Mouse (Mus musculus) kidney, embryonic 16.5 days (tissue): ENCODE data around the gene Nmrk1. TPM values are rescaled to one million over a fixed set of nuclear protein-coding genes. Genes with fewer than 3 reads are reported as not detected.

Experiments
- ATAC-seq: fragments of 200-750 bp; cut with Nextera tagmentation; 2 replicates; pipeline ENCODE4 v1.8.0; 2017; ENCODE audit warnings: moderate TSS enrichment; ENCODE audit not compliant: low FRiP score, low TSS enrichment
- H3K27ac ChIP-seq: fragments of 300-500 bp; sonication (generic); 2 replicates; pipeline ENCODE4 v1.5.1; 2014; ENCODE audit warnings: low read length
- H3K27me3 ChIP-seq: fragments of 300-500 bp; sonication (generic); 2 replicates; pipeline ENCODE4 v1.6.1; 2014; ENCODE audit warnings: low read length, control low read depth, mixed read lengths; ENCODE audit not compliant: insufficient read depth
- H3K36me3 ChIP-seq: fragments of 300-500 bp; sonication (generic); 2 replicates; pipeline ENCODE4 v1.6.1; 2014; ENCODE audit warnings: low read length, control low read depth, mixed read lengths; ENCODE audit not compliant: insufficient read depth
- H3K4me1 ChIP-seq: fragments of 300-500 bp; sonication (generic); 2 replicates; pipeline ENCODE4 v1.6.1; 2014; ENCODE audit warnings: low read length, control low read depth, mixed read lengths; ENCODE audit not compliant: insufficient read depth
- H3K4me2 ChIP-seq: fragments of 300-500 bp; sonication (generic); replicated peaks from 2 replicates; pipeline ENCODE4 v1.6.1; 2014; ENCODE audit warnings: low read depth, low read length
- H3K4me3 ChIP-seq: fragments of 300-500 bp; sonication (generic); 2 replicates; pipeline ENCODE4 v1.5.1; 2014; ENCODE audit warnings: mild to moderate bottlenecking, low read length
- H3K9ac ChIP-seq: fragments of 300-500 bp; sonication (generic); replicated peaks from 2 replicates; pipeline ENCODE4 v1.6.1; 2014; ENCODE audit warnings: low read length
- H3K9me3 ChIP-seq: fragments of 300-500 bp; sonication (generic); 2 replicates; pipeline ENCODE4 v1.6.1; 2016; ENCODE audit warnings: low read length, control low read depth
- WGBS: fragments of 180-500 bp; shearing (Covaris S2); extraction: QIAGEN DNeasy Blood & Tissue Kit; methylation state at CpG from one replicate; pipeline ENCODE4 v1.1.7; 2014; 5-methylcytosine and 5-hydroxymethylcytosine counted together
- polyA plus RNA-seq: library from polyadenylated mRNA; unstranded; fragments of >200 nt; fragmentation: Nextera tagmentation; extraction: Ambion mirVana; gene quantifications from 2 replicates; pipeline ENCODE4 v1.2.1, GENCODE M21; 2015

Nmrk1 gene
- polyA plus RNA-seq, 1 experiment from 2014 or later: 29.2 TPM

DNA sequence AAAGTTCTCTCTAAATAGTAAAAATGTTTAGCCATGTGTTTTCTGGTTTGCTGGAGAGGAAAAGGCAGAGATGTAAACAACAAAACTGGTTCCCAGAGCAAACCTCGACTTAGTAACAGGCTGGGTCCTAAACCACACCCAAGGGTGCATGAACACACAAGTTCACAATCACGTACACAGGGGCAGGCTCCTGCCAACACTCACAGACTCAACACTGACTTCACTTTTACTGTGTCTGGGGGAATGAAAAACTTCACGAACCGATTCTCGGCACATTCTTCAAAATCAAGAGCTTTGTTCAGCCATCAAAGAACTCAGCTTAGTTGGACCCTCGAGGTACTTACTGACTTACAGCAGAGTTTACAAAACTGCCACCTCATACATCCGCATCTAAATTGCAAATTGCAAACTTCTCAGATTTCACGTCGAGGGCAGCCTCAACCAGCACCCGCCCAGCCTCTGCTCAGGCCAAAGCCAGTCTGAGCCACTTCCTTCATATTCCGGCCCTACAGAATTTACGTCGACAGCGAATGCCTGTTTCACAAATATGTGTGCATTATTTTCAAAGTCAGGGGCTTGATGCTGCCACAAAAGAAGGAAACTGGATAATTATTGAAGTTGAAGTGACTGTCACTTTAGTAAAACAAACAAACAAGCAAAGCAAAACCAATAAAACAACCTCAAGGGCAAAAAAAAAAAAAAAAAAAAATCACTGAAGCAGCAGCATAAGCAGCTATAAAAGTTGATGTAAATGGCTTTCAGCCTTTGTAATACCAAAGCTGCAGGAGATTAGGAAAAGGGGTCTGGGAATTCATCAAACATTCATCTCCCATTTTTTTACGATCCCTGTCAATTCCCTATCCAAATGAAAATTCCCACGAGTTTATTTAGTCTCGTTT is 1.3 kb upstream of the Nmrk1 start:
- 6% methylated on average over 17 of the region's 17 CpGs for WGBS
- Histone ChIP-seq H3K4me1 (peaks cover 23% of the 10 kb centered on the region), H3K4me2 (peak overlapping the region; percentile 54), H3K9me3 (no peaks in the 10 kb centered on the region), H3K9ac (peak overlapping the region; percentile 88), H3K27me3 (no peaks in the 10 kb centered on the region), H3K36me3 (no peaks in the 10 kb centered on the region), H3K27ac (peak overlapping the region; percentile 95), H3K4me3 (peak overlapping the region; percentile 84)
- no peak for ATAC-seq

DNA sequence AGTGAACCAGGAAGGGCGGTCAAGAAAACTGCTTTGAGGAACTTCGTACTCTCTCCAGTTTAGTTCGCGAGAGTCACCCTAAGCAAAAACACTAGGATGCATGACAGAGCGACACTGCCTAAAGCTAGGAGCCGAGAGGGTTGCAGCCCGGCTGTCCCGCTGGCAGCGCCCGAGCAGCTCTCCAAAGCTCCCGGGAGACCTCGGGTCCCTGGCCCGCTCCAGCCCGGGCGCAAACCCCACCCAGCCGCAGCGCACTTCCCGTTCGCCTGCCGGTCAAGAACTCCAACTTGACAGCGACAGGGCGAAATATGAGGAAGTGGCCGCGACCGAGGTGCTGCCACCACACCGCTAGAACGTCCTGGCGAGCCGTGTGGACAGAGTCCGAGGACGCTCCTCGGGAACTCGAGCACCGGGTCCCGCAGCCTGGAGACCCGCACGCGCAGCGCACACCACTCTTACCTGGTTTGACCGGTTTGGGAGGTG is 548 bp upstream of the Nmrk1 start:
- H3K4me1 ChIP-seq: peaks cover 21% of the 10 kb centered on the region
- peak; percentile 70 for ATAC-seq
- H3K27ac ChIP-seq: peak overlapping the region; percentile 95
- H3K36me3 ChIP-seq: no peaks in the 10 kb centered on the region
- no peaks in the 10 kb centered on the region for H3K9me3 ChIP-seq
- H3K4me3 ChIP-seq: peak overlapping the region; percentile 84
- no peaks in the 10 kb centered on the region for H3K27me3 ChIP-seq
- peak overlapping the region; percentile 54 for H3K4me2 ChIP-seq
- H3K9ac ChIP-seq: peak overlapping the region; percentile 88
- WGBS: under 1% methylated on average over 40 of the region's 40 CpGs

DNA sequence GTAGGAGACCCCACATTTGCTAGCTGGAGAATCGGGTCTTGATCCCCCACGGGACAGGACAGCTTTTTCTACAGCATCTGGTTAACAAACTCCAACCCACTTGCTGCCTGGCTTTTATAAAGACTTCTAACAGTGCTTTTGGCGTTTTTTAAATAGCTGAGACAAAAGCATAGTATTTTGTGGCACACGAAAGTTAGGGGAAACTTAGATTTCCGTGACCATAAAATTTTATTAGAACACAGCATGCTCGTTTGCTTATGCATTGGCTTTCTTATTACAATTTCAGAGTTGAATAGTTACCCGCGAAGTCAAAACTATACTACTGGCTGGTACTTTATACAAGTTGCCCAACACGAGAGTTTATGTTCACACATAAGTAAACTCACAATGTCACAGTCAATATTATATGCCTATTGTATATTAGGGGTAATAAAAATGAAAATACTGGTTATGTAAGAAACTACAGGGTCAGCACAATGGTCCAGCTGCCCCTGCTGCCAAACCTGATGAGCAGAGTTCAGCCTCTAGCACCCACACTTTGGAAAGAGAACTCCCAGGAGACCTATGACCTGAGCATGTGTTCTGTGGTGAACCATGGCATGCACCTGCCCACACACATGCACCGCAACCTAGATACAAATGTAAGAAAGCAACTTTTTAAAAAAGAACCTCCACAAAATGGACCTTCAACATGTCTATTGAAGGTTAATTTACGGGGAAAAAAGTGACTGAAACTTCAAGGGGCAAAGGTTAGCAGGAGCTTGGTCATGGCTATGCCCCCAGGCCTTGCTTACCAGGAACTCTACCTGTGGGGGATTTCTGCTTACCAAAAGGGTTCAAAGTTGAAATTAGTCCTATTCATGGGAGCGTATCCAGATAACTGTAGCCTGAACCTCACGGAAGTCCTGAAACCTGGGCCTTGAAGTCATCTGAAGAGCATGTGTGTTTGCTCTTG is 758 bp downstream of the Nmrk1 start:
- Histone ChIP-seq H3K4me2 (peak overlapping the region; percentile 54), H3K9me3 (no peaks in the 10 kb centered on the region), H3K4me3 (peak overlapping the region; percentile 84), H3K36me3 (no peaks in the 10 kb centered on the region), H3K27me3 (no peaks in the 10 kb centered on the region), H3K4me1 (peaks cover 19% of the 10 kb centered on the region), H3K9ac (peak overlapping the region; percentile 64), H3K27ac (peak overlapping the region; percentile 59)
- 54% methylated on average over 13 of the region's 13 CpGs for WGBS
- ATAC-seq: no peak

DNA sequence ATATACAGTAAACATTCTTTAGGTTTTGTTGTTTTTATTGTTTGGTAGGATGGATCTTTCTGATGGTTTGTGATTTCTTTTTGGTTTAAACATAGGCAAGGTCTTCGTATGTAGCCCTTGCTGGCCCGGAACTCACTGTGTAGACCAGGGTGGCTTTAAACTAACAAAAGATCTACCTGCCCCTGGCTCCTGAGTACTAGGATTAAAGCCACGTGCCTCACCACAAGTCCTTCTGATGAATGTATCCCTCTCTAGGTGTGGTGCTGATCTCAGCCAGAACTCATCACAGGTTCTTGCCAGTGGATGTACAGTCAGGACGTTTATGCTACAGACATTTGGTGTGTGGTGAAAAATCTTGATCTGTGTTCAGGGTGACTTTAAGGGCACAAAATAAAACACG is 6.2 kb downstream of the Nmrk1 start:
- H3K4me1 ChIP-seq: peaks cover 5% of the 10 kb centered on the region; the same call in 1 of the 2 replicates
- H3K9ac ChIP-seq: no peak overlapping the region
- no peak overlapping the region for H3K27ac ChIP-seq
- H3K27me3 ChIP-seq: no peaks in the 10 kb centered on the region
- ATAC-seq: no peak
- no peaks in the 10 kb centered on the region for H3K36me3 ChIP-seq
- 84% methylated on average over 5 of the region's 5 CpGs for WGBS
- H3K4me2 ChIP-seq: no peak overlapping the region
- no peak overlapping the region for H3K4me3 ChIP-seq
- no peaks in the 10 kb centered on the region for H3K9me3 ChIP-seq

DNA sequence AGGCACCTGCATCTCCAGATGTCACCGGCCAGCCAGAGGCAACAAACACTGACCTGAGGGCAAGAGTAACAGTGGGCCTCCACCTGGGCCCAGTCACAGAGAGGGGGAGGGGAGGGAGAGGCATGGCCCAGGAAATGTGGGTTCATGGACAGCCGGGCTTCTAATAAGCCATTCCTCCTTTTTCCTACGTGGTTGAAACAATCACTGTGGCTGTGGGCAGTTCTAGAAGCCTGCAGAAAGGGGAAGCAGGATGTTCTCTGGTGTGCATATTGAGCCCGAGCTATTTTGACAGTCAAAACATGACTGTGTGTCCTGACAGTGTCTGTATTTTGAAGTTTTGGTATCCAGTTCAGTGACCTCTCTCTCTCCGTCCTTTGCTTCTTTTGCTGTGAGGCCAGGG is 7.2 kb downstream of the Nmrk1 start:
- Histone ChIP-seq H3K4me1 (peaks cover 5% of the 10 kb centered on the region; the same call in 1 of the 2 replicates), H3K9ac (no peak overlapping the region), H3K36me3 (no peaks in the 10 kb centered on the region), H3K27me3 (no peaks in the 10 kb centered on the region), H3K9me3 (no peaks in the 10 kb centered on the region), H3K4me2 (no peak overlapping the region), H3K4me3 (no peak overlapping the region), H3K27ac (no peak overlapping the region)
- WGBS: 46% methylated on average over 5 of the region's 5 CpGs
- no peak for ATAC-seq

DNA sequence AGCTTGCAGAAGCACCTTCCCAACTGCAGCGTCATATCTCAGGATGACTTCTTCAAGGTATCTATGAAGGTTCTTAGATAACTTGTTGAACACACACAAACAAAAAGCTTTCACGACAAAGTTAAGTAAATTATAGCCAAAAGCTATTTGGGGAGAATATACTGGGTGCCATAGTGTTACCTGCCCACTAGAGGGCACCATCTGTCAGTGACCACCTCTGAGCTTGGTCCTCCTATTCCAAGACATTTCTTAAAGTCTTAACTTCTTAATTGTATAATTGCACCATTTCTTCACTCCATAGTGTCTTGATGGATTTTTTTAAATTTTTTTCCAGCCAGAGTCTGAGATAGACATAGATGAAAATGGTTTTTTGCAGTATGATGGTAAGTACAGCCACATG is 7.8 kb downstream of the Nmrk1 start:
- no peak for ATAC-seq
- 24% methylated on average over 2 of the region's 2 CpGs for WGBS

DNA sequence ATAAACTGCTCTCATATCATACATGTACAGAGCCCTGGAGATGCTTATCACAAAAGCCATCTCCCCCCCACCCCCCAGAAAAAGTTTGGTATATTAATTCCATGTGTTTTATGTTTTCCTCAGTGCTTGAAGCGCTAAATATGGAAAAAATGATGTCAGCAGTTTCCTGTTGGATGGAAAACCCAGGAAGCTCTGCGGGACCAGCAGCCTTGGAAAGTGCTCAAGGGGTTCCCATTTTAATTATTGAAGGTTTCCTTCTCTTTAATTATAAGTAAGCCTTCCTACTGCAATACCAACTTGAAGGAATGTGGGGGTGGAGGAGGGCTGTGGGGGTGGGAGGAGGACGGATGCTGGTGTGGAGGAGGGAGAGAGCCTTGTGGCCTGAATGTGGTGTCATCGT is 9.3 kb downstream of the Nmrk1 start:
- H3K4me3 ChIP-seq: no peak overlapping the region
- H3K4me1 ChIP-seq: peaks cover 5% of the 10 kb centered on the region; the same call in 1 of the 2 replicates
- WGBS: 50% methylated on average over 4 of the region's 4 CpGs
- no peaks in the 10 kb centered on the region for H3K9me3 ChIP-seq
- H3K27ac ChIP-seq: no peak overlapping the region
- H3K9ac ChIP-seq: no peak overlapping the region
- ATAC-seq: peak; percentile 26; the same call in 1 of the 2 replicates
- no peaks in the 10 kb centered on the region for H3K27me3 ChIP-seq
- H3K4me2 ChIP-seq: no peak overlapping the region
- H3K36me3 ChIP-seq: no peaks in the 10 kb centered on the region

More for the DNA sequence above, 7.8 kb downstream of the Nmrk1 start:
- H3K36me3 ChIP-seq: no peaks in the 10 kb centered on the region
- no peaks in the 10 kb centered on the region for H3K9me3 ChIP-seq
- H3K27ac ChIP-seq: no peak overlapping the region
- no peak overlapping the region for H3K4me2 ChIP-seq
- H3K27me3 ChIP-seq: no peaks in the 10 kb centered on the region
- H3K4me3 ChIP-seq: no peak overlapping the region
- no peak overlapping the region for H3K9ac ChIP-seq
- peaks cover 5% of the 10 kb centered on the region; the same call in 1 of the 2 replicates for H3K4me1 ChIP-seq

DNA sequence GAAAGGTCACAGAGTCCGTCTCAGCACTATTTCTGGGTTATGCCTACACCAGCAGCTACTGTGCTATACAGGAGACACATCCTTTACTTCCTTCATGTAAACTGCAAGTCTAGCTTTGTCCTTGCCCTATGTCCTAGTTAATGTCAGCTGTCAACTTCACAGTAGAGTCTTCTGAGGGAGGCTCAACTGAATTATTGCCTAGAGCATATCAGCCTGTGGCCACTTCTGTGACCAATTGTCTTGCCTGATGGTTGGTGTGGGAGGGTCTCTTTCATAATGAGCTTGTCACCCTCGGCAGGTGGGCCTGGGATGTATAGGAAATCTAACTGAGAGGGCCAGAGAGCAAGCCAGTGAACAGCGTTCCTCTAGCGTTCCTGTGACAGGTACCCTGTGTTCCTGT is 11.7 kb downstream of the Nmrk1 start:
- Histone ChIP-seq H3K36me3 (no peaks in the 10 kb centered on the region), H3K4me1 (peaks cover 8% of the 10 kb centered on the region; the same call in 1 of the 2 replicates), H3K27me3 (no peaks in the 10 kb centered on the region), H3K9ac (no peak overlapping the region), H3K4me2 (no peak overlapping the region), H3K27ac (no peak overlapping the region), H3K4me3 (no peak overlapping the region), H3K9me3 (no peaks in the 10 kb centered on the region)
- ATAC-seq: no peak
- WGBS: 67% methylated on average over 4 of the region's 4 CpGs

DNA sequence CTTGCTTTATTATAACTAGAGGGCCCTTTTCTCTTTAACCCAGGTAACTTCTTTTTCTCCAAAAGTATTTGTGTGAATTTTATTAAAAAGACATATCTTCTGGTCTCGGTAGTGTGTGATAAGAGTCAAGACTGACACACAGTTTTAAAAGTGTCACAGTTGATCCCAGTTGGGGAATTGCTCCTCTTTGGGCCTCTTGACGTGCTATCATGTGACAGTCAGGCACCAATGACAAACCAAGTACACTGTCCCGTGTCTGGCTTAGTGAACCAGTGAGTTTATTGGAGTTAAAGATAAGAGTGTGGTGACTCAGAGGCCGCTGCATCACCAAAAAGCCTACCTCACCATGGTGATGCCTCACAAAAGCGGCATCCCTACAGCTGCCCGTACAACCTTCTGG is 12.3 kb downstream of the Nmrk1 start:
- no peaks in the 10 kb centered on the region for H3K27me3 ChIP-seq
- no peaks in the 10 kb centered on the region for H3K36me3 ChIP-seq
- 80% methylated on average over 6 of the region's 6 CpGs for WGBS
- no peak overlapping the region for H3K9ac ChIP-seq
- ATAC-seq: no peak
- no peak overlapping the region for H3K27ac ChIP-seq
- no peaks in the 10 kb centered on the region for H3K9me3 ChIP-seq
- H3K4me2 ChIP-seq: no peak overlapping the region
- 0 out of 2 replicates have a peak, but pooled peaks cover 3% of the 10 kb centered on the region for H3K4me1 ChIP-seq
- no peak overlapping the region for H3K4me3 ChIP-seq
